Mouse (Mus musculus): ENCODE data around the gene Vmn1r235.
"Not testable (repeated sequence)": the region's sequence is repeated elsewhere in the genome, so short reads cannot be mapped to it uniquely, and the experiment has no call there.

Gene Vmn1r235

DNA sequence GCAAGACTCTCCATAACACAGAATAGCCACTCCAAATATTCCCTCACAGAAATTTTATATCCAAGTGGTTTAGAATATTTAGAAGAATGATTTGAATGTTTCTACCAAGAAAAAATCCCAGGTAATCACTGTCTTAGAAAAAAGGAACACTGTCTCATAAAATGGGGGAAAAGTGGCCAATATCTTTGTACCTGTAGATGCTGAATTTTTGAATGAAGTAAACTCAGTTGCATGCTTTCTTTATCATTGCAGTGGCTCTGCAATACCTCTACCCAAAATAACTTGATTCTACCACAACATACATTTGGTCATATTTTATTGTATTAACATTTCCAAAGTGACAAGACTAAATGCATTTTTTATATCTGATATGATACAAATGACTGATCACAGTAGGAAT, at the start of gene Vmn1r235:
Gene Vmn1r235 (plus strand): TSS at position 301 of the 400 bp plus-strand sequence.
- no peak for DNase-seq (ENCODE audit: extremely low spot score, low read depth, low spot score)

DNA sequence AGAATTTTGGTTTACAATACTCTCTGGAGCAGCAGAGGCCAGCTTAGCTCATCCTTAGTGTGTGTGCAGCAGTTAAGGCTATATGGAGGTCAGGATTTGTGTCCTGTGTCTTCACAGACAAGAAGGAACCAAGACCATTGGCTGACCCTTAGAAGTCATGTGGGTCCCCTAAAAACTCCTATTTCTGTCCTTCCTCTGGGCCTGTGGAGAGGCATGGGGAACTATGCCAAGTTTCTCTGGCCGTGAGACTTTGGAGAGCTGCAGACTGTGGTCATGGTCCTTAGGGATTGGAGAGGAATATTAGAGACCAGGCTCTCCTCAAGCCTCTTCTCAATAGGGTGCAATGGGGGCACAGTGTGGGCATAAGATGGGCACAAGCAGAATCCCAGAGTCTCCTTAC, 45.1 kb upstream of the Vmn1r235 start:
- DNase-seq (ENCODE audit: extremely low spot score, low read depth, low spot score) = not testable (repeated sequence)

DNA sequence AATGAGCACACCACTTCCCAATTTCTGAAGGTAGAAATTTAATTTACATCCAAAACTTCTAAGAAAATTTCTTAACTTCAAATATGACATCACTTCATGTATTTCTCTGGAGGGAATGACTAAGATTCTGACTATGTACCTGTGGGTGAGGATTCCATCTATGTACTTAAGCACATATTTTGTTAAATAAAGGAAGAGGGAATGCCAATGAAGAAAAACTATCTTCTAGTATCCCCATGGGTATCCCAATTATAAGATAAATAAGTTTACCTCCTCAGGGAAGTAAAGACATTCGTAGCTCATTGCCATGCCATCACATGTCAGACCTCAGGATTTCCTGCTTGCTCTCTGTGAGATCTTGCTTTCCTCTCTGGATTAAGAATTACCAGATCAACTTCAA, 30.4 kb upstream of the Vmn1r235 start, which contains the start of gene Vmn1r234:
Gene Vmn1r234 (plus strand): TSS at position 301 of the 400 bp plus-strand sequence.
- DNase-seq (ENCODE audit: extremely low spot score, low read depth, low spot score) = no peak

DNA sequence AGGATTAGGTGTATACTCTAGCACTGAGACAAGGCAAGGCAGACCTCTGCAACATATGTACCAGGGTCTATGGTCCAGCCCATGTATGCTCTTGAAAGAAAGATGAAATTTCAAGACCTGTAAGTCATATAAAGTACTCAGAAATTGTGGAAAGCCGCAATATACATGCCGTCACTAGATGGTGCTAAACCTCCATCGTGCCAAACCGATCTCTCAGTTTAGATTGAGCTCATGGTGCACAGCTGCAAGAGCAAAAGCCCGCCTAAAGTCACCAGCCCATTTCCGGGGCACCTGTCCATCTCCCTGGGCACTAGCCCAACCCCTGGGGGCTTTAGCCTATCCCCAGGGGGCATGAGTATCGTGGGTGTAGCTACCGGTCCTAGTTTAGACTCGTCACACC, 24.6 kb upstream of the Vmn1r235 start:
- DNase-seq (ENCODE audit: extremely low spot score, low read depth, low spot score) = peak; percentile 53

DNA sequence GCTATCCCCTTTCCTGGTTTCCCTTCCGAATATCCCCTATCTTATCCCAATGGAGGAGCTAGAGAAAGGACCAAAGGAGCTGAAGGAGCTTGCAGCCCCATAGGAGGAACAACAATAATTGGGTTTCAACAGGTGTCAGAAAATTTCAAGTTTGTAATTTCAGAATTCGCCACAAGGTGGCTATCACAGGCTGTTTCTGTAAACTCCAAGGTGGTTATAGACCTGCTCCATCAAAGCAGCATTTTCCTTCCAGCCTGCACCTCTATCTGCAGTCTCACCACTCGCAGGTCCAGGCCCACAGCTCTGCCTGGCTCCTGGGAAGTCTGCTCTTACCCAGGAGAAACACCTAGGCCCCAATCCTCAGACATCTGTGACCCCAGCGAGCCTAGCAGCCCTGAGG, 15.9 kb downstream of the Vmn1r235 start:
- DNase-seq (ENCODE audit: extremely low spot score, low read depth, low spot score) = peak; percentile 69

DNA sequence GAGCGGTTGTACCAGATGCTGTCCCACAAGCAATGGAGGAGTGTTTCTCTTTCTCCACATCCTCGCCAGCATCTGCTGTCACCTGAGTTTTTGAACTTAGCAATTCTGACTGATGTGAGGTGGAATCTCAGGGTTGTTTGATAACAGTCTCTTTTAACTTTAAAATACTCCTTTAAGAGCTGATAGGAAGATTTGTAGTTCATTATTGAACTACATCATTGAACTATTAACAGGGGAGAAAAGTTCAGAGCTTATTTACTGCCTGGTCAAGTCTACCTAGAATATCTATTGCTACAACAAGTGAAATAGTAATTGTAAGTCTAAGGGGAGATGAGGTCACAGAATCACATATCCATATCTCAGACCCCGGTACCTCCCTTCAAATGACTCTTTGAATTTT, 26.4 kb downstream of the Vmn1r235 start, which contains the start of gene Vmn1r236:
Gene Vmn1r236 (plus strand): TSS at position 301 of the 400 bp plus-strand sequence.
- DNase-seq (ENCODE audit: extremely low spot score, low read depth, low spot score) = no peak

DNA sequence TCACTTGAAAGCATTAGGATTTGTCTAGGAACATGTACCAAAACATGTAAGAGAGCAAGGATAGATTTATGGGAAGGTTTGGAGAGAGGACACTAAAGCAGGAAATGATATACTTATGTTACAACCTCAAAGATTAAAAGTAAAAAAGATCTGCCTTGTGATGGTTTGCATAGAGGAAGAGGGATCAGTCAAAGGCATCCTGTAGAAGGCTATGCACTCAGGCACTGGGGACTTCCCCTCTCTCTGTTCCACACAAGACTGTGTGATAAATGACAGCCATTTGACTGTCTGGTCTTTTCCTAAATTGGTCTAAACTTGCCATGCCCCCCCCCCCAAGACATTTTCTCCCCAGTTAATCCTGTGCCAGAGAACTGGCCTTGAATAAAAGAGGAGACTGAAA, 28.2 kb downstream of the Vmn1r235 start:
- no peak for DNase-seq (ENCODE audit: extremely low spot score, low read depth, low spot score)

DNA sequence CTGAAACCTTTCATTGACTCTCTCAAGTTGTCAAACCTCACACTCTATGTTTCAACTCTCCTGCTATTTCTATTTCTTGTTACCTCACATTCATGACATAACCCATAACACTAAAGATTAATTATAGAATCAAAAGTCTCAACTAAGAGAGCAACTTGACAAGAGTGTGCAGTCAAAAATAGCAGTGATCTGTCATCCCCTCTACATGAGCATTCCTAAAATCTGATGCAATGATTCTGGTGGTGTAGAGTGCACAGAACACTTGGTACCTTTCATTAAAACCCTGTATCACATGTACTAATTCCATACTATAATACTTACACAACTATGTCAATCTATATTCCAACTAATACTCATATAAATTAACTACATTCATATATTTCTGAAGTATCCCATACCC, 33.5 kb downstream of the Vmn1r235 start:
- no peak for DNase-seq (ENCODE audit: extremely low spot score, low read depth, low spot score)

DNA sequence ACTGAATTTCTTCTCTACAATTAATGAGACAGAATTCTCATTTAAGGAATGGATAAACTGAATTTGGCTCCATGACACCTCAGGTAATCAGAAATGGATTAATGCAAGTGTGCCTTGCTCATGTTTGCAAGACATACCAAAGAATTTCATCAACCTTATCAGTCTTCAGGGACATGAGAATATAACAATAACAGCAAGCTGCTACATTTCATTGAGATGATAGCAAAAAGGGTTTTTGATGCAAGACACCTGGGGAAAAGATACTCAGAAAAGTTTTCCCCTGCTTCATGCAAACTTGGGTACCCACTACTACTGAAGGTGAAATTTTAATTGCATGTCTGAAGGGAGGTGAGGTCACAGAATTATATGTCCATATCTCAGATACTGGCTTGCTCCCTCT, 55.4 kb downstream of the Vmn1r235 start, which contains the start of gene Vmn1r237:
Gene Vmn1r237 (plus strand): TSS at position 301 of the 400 bp plus-strand sequence.
- DNase-seq (ENCODE audit: extremely low spot score, low read depth, low spot score) = no peak

Measured in hindlimb bud, embryonic 11.5 days (tissue).